Mouse (Mus musculus) hindbrain, embryonic 12.5 days (tissue): Measurements from ENCODE around the gene Tcea2. TPM values are rescaled to one million over a fixed set of nuclear protein-coding genes. Genes with fewer than 3 reads are reported as not detected.

Experiments used
- ATAC-seq: fragments of 200-750 bp; cut with Nextera tagmentation; 2 replicates; pipeline ENCODE4 v1.8.0; 2017; ENCODE audit warnings: moderate TSS enrichment; ENCODE audit not compliant: low FRiP score
- H3K27ac ChIP-seq: fragments of 300-500 bp; sonication (generic); 2 replicates; pipeline ENCODE4 v1.5.1; 2016; ENCODE audit warnings: mild to moderate bottlenecking
- H3K27me3 ChIP-seq: fragments of 300-500 bp; sonication (generic); 2 replicates; pipeline ENCODE4 v1.6.1; 2016; ENCODE audit warnings: mild to moderate bottlenecking
- H3K36me3 ChIP-seq: fragments of 300-500 bp; sonication (generic); 2 replicates; pipeline ENCODE4 v1.6.1; 2016; ENCODE audit warnings: mild to moderate bottlenecking
- H3K4me1 ChIP-seq: fragments of 300-500 bp; sonication (generic); 2 replicates; pipeline ENCODE4 v1.6.1; 2016
- H3K4me2 ChIP-seq: fragments of 300-500 bp; sonication (generic); replicated peaks from 2 replicates; pipeline ENCODE4 v1.6.1; 2016; ENCODE audit warnings: mild to moderate bottlenecking
- H3K4me3 ChIP-seq: fragments of 300-500 bp; sonication (generic); 2 replicates; pipeline ENCODE4 v1.5.1; 2016; ENCODE audit warnings: mild to moderate bottlenecking
- H3K9ac ChIP-seq: fragments of 300-500 bp; sonication (generic); 2 replicates; pipeline ENCODE4 v1.6.1; 2016; ENCODE audit warnings: mild to moderate bottlenecking, moderate library complexity
- H3K9me3 ChIP-seq: fragments of 300-500 bp; sonication (generic); replicated peaks from 2 replicates; pipeline ENCODE4 v1.6.1; 2016; ENCODE audit warnings: mild to moderate bottlenecking
- WGBS: fragments of 180-500 bp; shearing (Covaris S2); methylation state at CpG from one replicate; pipeline ENCODE4 v1.1.7; 2016; 5-methylcytosine and 5-hydroxymethylcytosine counted together
- polyA plus RNA-seq: library from polyadenylated mRNA; unstranded; fragments of >200 nt; fragmentation: Nextera tagmentation; extraction: Ambion mirVana; gene quantifications from 2 replicates; pipeline ENCODE4 v1.2.1, GENCODE M21; 2016

Gene Tcea2
- polyA plus RNA-seq, 1 experiment from 2014 or later = 27.7 TPM

DNA sequence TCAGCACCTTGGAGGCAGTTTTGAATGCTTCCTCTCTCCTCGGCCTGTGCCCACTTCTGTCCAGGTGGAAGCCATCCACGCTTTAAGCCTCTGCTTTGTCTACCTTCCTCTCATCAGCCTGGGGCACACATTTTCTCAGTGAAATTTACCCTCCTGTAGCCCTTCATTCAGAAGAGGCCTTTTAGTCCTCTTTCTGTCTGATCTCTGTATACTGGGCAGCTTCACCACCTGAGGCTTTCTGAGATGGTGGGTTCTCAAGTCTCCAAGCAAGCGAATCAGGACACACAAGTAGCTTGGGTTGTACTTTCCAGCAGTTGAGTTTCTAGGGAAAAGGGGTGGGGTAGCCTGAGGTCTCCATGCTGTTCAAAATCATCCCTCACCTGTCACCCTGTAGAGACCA lies 12.2 kb downstream of the Tcea2 start:
- Histone ChIP-seq H3K27ac (no peak overlapping the region), H3K27me3 (peaks cover 7% of the 10 kb centered on the region; the same call in 1 of the 2 replicates), H3K36me3 (peaks cover 20% of the 10 kb centered on the region), H3K4me1 (peaks cover 18% of the 10 kb centered on the region), H3K4me3 (peak overlapping the region; percentile 68; the same call in 1 of the 2 replicates), H3K9ac (no peak overlapping the region), H3K4me2 (peak overlapping the region; percentile 95), H3K9me3 (no peaks in the 10 kb centered on the region)
- 92% methylated on average over 3 of the region's 3 CpGs for WGBS
- ATAC-seq = no peak

GRCm38 (mm10) chr2:181693339-181694280 lies 13.5 kb downstream of the Tcea2 start, which contains the start of gene Rgs19:
Rgs19 (minus strand) TSS chr2:181693977.
- Histone ChIP-seq H3K9me3 (no peaks in the 10 kb centered on the region), H3K4me3 (peak within 1 kb of the TSS; percentile 68), H3K27ac (peak within 1 kb of the TSS; percentile 67), H3K4me1 (peaks cover 18% of the 10 kb centered on the region), H3K9ac (peak within 1 kb of the TSS; percentile 85), H3K36me3 (peaks cover 9% of the 10 kb centered on the region), H3K4me2 (peak within 1 kb of the TSS; percentile 95), H3K27me3 (peaks cover 10% of the 10 kb centered on the region; the same call in 1 of the 2 replicates)
- WGBS = under 1% methylated on average over 75 of the region's 75 CpGs
- peak; percentile 89 for ATAC-seq

DNA sequence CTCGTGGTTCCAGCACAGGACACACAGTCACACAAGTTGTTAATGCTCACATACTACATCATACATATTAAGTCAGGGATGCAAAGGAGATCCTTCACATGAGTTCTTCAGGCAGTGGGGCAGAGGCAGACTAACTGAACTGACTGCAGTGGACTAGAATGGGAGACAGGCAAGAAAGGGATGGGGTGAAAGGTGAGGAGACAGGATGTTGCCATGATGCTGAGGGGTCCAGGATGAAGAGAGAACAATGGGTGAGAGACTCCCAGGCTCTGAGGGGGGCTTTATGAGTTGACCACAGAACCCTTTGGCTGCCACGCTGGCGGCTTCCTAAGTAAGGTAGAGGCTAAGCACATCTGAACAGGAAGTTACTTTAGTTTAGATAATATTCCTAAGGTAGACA lies 14.5 kb downstream of the Tcea2 start:
- Histone ChIP-seq H3K27ac (no peak overlapping the region), H3K9ac (no peak overlapping the region), H3K27me3 (peaks cover 10% of the 10 kb centered on the region; the same call in 1 of the 2 replicates), H3K4me2 (peak overlapping the region; percentile 95; the same call in 1 of the 2 replicates), H3K36me3 (no peaks in the 10 kb centered on the region), H3K4me3 (0 out of 2 replicates have a peak overlapping the region, but pooled peaks have one; percentile 68), H3K4me1 (peaks cover 18% of the 10 kb centered on the region), H3K9me3 (no peaks in the 10 kb centered on the region)
- 89% methylated on average over 3 of the region's 3 CpGs for WGBS
- ATAC-seq = no peak

DNA sequence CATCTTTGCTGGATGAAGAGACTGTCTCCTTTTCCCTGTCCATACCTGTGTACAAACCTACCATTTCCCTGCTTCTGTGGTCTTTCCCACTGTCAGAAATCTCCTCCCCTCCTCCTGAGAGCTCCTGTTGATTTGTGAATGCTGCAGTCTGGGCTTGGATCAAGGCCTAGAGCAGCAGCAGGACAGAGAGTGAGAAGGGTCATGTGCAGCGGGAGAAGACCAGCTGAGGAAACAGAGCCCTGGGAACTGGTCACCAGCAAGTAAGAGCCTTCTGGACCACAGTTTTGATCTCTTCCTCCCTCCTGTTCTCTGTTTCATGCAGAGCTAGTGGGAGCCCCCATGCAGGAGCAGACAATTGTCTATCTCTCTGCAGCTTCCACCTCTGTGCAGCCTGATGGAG lies 15.7 kb downstream of the Tcea2 start:
- Histone ChIP-seq H3K4me2 (no peak overlapping the region), H3K27me3 (peaks cover 10% of the 10 kb centered on the region; the same call in 1 of the 2 replicates), H3K4me1 (peaks cover 18% of the 10 kb centered on the region), H3K36me3 (no peaks in the 10 kb centered on the region), H3K9me3 (no peaks in the 10 kb centered on the region), H3K27ac (no peak overlapping the region), H3K4me3 (no peak overlapping the region), H3K9ac (no peak overlapping the region)
- 75% methylated on average over 1 of the region's 1 CpGs for WGBS
- ATAC-seq = no peak

GRCm38 (mm10) chr2:181696801-181697420 lies 16.8 kb downstream of the Tcea2 start:
- 72% methylated on average over 33 of the region's 33 CpGs for WGBS
- Histone ChIP-seq H3K4me1 (peaks cover 18% of the 10 kb centered on the region), H3K4me3 (no peak overlapping the region), H3K9ac (no peak overlapping the region), H3K27ac (no peak overlapping the region), H3K4me2 (no peak overlapping the region), H3K36me3 (no peaks in the 10 kb centered on the region), H3K27me3 (peaks cover 10% of the 10 kb centered on the region; the same call in 1 of the 2 replicates), H3K9me3 (no peaks in the 10 kb centered on the region)
- no peak for ATAC-seq

DNA sequence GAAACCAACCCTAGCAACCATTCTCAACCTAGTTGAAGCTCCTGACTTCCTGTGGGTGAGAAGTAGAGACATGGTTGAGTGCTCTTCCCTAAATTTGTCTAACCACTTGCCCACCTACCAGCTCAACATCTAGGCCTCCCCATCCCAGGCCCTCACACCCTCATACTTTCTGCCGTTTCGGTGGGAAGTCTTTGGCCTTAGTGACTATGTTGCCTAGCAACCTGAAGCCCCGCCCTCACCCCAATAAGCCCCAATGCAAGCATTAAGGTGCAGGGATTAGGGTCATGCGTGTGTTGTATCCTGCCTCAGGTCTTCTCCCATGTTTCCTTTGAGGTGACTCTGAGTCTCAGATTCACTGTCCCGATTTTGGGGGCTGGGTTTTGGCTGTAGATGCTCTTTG lies 18.1 kb downstream of the Tcea2 start, which contains the start of gene Lkaaear1:
Gene Lkaaear1 (minus strand): TSS at position 202 of the 400 bp plus-strand sequence.
- no peak within 1 kb of the TSS for H3K4me3 ChIP-seq
- no peak within 1 kb of the TSS for H3K9ac ChIP-seq
- H3K9me3 ChIP-seq = no peaks in the 10 kb centered on the region
- peaks cover 10% of the 10 kb centered on the region; the same call in 1 of the 2 replicates for H3K27me3 ChIP-seq
- no peak within 1 kb of the TSS for H3K4me2 ChIP-seq
- 51% methylated on average over 5 of the region's 5 CpGs for WGBS
- no peak within 1 kb of the TSS for H3K27ac ChIP-seq
- no peak for ATAC-seq
- H3K36me3 ChIP-seq = no peaks in the 10 kb centered on the region
- H3K4me1 ChIP-seq = peaks cover 6% of the 10 kb centered on the region

DNA sequence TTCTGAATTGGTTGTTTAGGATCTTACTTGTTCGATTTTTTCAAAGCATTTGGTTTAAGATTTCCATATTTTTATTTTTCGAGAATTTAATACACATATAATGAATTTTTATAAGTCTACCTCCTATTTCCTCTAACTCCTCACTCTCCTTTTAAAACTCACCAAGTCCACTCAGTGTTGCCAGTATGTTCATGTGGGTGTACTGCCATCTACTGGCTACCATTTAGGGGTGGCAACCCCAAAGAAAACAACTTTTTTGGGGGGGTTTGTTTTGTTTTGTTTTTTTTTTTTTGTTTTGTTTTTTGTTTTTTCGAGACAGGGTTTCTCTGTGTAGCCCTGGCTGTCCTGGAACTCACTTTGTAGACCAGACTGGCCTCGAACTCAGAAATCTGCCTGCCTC lies 26.6 kb downstream of the Tcea2 start:
- 33% methylated on average over 4 of the region's 4 CpGs for WGBS
- H3K9ac ChIP-seq = no peak overlapping the region
- H3K36me3 ChIP-seq = no peaks in the 10 kb centered on the region
- no peaks in the 10 kb centered on the region for H3K9me3 ChIP-seq
- H3K4me3 ChIP-seq = no peak overlapping the region
- no peak overlapping the region for H3K4me2 ChIP-seq
- H3K4me1 ChIP-seq = no peaks in the 10 kb centered on the region
- H3K27ac ChIP-seq = no peak overlapping the region
- no peak for ATAC-seq
- H3K27me3 ChIP-seq = no peaks in the 10 kb centered on the region

- H3K9me3 ChIP-seq = no peaks in the 10 kb centered on the region
- H3K9ac ChIP-seq = no peak overlapping the region
- H3K4me2 ChIP-seq = peak overlapping the region; percentile 55
- H3K27ac ChIP-seq = peak overlapping the region; percentile 90
- H3K4me3 ChIP-seq = no peak overlapping the region
- 50% methylated on average over 1 of the region's 1 CpGs for WGBS
- peak; percentile 73 for ATAC-seq
- H3K27me3 ChIP-seq = no peaks in the 10 kb centered on the region
- peaks cover 33% of the 10 kb centered on the region for H3K4me1 ChIP-seq
- peaks cover 5% of the 10 kb centered on the region for H3K36me3 ChIP-seq
Observed at GRCm38 (mm10) chr2:181713749-181714148, 33.6 kb downstream of the Tcea2 start.

- Histone ChIP-seq H3K36me3 (peaks cover 16% of the 10 kb centered on the region), H3K9ac (peak within 1 kb of the TSS; percentile 63), H3K4me2 (peak within 1 kb of the TSS; percentile 55), H3K4me3 (peak within 1 kb of the TSS; percentile 46), H3K9me3 (no peaks in the 10 kb centered on the region), H3K4me1 (peaks cover 33% of the 10 kb centered on the region), H3K27me3 (no peaks in the 10 kb centered on the region), H3K27ac (peak within 1 kb of the TSS; percentile 90)
- peak; percentile 81 for ATAC-seq
- 2% methylated on average over 7 of the region's 7 CpGs for WGBS
Observed at GRCm38 (mm10) chr2:181714903-181715326, 34.8 kb downstream of the Tcea2 start, which contains the start of gene Oprl1. Oprl1 (plus strand) TSS chr2:181715016.

GRCm38 (mm10) chr2:181715382-181715781 lies 35.3 kb downstream of the Tcea2 start:
- H3K9me3 ChIP-seq = no peaks in the 10 kb centered on the region
- peaks cover 33% of the 10 kb centered on the region for H3K4me1 ChIP-seq
- H3K27ac ChIP-seq = peak overlapping the region; percentile 90
- H3K36me3 ChIP-seq = peaks cover 19% of the 10 kb centered on the region
- H3K27me3 ChIP-seq = no peaks in the 10 kb centered on the region
- WGBS = 67% methylated on average over 3 of the region's 3 CpGs
- peak overlapping the region; percentile 63 for H3K9ac ChIP-seq
- H3K4me3 ChIP-seq = peak overlapping the region; percentile 46
- H3K4me2 ChIP-seq = peak overlapping the region; percentile 55
- ATAC-seq = peak; percentile 38

DNA sequence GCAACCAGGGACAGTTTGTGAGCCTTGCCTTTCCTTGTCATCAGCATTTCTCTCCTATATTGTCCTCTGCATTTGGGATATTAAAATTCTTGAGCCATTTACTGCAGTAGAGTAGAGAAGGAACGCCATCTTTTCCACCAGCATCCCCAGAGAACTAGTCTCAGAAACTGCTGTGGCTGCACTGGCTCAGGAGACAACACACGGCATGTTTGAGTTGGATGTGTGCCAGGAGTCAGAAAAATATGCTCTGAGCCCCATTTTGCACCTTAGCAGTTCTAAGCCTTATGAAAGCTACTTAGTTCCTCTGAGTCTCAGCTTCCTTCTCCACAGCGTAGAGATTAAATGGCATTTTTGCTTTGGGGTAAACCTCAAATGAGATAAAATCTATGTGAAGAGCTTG lies 36.9 kb downstream of the Tcea2 start:
- WGBS = 78% methylated on average over 3 of the region's 3 CpGs
- H3K36me3 ChIP-seq = peaks cover 19% of the 10 kb centered on the region
- H3K9ac ChIP-seq = no peak overlapping the region
- H3K27me3 ChIP-seq = no peaks in the 10 kb centered on the region
- no peak for ATAC-seq
- 0 out of 2 replicates have a peak overlapping the region, but pooled peaks have one; percentile 46 for H3K4me3 ChIP-seq
- H3K4me2 ChIP-seq = peak overlapping the region; percentile 55
- H3K9me3 ChIP-seq = no peaks in the 10 kb centered on the region
- H3K4me1 ChIP-seq = peaks cover 33% of the 10 kb centered on the region
- H3K27ac ChIP-seq = no peak overlapping the region

- Histone ChIP-seq H3K4me3 (no peak overlapping the region), H3K4me1 (peaks cover 15% of the 10 kb centered on the region), H3K27me3 (no peaks in the 10 kb centered on the region), H3K4me2 (no peak overlapping the region), H3K36me3 (peaks cover 19% of the 10 kb centered on the region), H3K27ac (no peak overlapping the region), H3K9me3 (no peaks in the 10 kb centered on the region), H3K9ac (no peak overlapping the region)
- WGBS = 33% methylated on average over 3 of the region's 3 CpGs
- ATAC-seq = no peak
Observed at GRCm38 (mm10) chr2:181720061-181720460, 40.0 kb downstream of the Tcea2 start.
